Mouse (Mus musculus) liver, adult 2 months (tissue): Measurements from ENCODE around the gene Spdye4c.

Source experiments
- CTCF ChIP-seq: fragments of 200-500 bp; IDR thresholded peaks from 2 replicates; pipeline ENCODE4 v1.5.1; 2011; ENCODE audit warnings: low read depth, low read length, control low read depth
- POLR2A ChIP-seq: fragments of 200-500 bp; IDR thresholded peaks from 2 replicates; pipeline ENCODE4 v1.6.1; 2011; ENCODE audit warnings: low read length, control low read depth; ENCODE audit not compliant: insufficient read depth; ENCODE audit errors: extremely low read depth

DNA sequence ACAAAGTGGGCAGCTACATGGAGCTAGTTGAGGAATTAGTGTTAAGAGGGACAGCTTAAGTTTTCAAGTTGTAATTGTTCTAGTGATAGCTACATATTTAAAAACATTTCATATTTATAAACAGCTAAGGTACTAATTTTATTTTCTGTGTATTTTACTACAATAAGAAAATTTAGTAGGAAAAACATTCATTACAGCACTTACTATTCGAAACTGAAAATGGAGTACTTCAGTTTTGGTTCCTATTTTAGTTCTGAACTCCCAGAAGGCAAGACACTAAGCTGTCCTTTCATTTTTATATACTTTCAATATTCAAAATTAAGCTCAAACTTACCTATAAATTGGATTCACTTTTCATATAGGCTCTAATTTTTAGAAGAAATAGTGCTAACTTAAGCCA lies 29.6 kb downstream of the Spdye4c start:
- no peak for TF ChIP-seq POLR2A
- TF ChIP-seq CTCF = no peak
